Mouse (Mus musculus) liver, postnatal 0 days (tissue): ENCODE results near the gene Slc16a7.

Source experiments
- CTCF ChIP-seq: sonication (generic); IDR thresholded peaks from 2 replicates; pipeline ENCODE4 v1.5.1; 2016; ENCODE audit warnings: antibody characterized with exemption, low read depth
- EP300 ChIP-seq: IDR thresholded peaks from 2 replicates; pipeline ENCODE4 v1.6.1; 2016; ENCODE audit warnings: antibody characterized with exemption, low read depth, mild to moderate bottlenecking

GRCm38 (mm10) chr10:125290320-125290719 lies 98.9 kb downstream of the Slc16a7 start:
- no peak for TF ChIP-seq CTCF
- no peak for TF ChIP-seq EP300
